Mouse (Mus musculus) ES-CJ7 (cell line): Measurements from ENCODE around the gene Tspan4.

ENCODE experiments used
- DNase-seq: peaks from one replicate; pipeline ENCODE4 v3.0.0; 2011; ENCODE audit warnings: low read depth, low spot score

The Tspan4 gene

GRCm38 (mm10) chr7:141476981-141477370, 1.9 kb downstream of the Tspan4 start:
- no peak for DNase-seq

GRCm38 (mm10) chr7:141477578-141478269, 2.7 kb downstream of the Tspan4 start:
- DNase-seq = no peak

- no peak for DNase-seq
Measured at GRCm38 (mm10) chr7:141478270-141478748, 3.3 kb downstream of the Tspan4 start.

- DNase-seq = peak; percentile 82
Measured at GRCm38 (mm10) chr7:141480842-141481497, 5.9 kb downstream of the Tspan4 start.

- DNase-seq = peak; percentile 59
Measured at GRCm38 (mm10) chr7:141481498-141482401, 6.7 kb downstream of the Tspan4 start.

- DNase-seq = no peak
Measured at GRCm38 (mm10) chr7:141482531-141483024, 7.5 kb downstream of the Tspan4 start.

- DNase-seq = no peak
Measured at GRCm38 (mm10) chr7:141483114-141483653, 8.1 kb downstream of the Tspan4 start.

GRCm38 (mm10) chr7:141484186-141485120, 9.4 kb downstream of the Tspan4 start:
- DNase-seq = no peak

GRCm38 (mm10) chr7:141485186-141485585, 10.1 kb downstream of the Tspan4 start:
- DNase-seq = no peak

GRCm38 (mm10) chr7:141485606-141486005, 10.6 kb downstream of the Tspan4 start:
- no peak for DNase-seq

GRCm38 (mm10) chr7:141486239-141486638, 11.2 kb downstream of the Tspan4 start:
- DNase-seq = no peak

- DNase-seq = no peak
Measured at GRCm38 (mm10) chr7:141487141-141487540, 12.1 kb downstream of the Tspan4 start.

GRCm38 (mm10) chr7:141491151-141491550, 16.1 kb downstream of the Tspan4 start:
- peak; percentile 48 for DNase-seq

- DNase-seq = no peak
Measured at GRCm38 (mm10) chr7:141492738-141493137, 17.7 kb downstream of the Tspan4 start.

- DNase-seq = no peak
Measured at GRCm38 (mm10) chr7:141493729-141494128, 18.7 kb downstream of the Tspan4 start.

- no peak for DNase-seq
Measured at GRCm38 (mm10) chr7:141495379-141495778, 20.3 kb downstream of the Tspan4 start.

- no peak for DNase-seq
Measured at GRCm38 (mm10) chr7:141495940-141496339, 20.9 kb downstream of the Tspan4 start.

- DNase-seq = no peak
Measured at GRCm38 (mm10) chr7:141497600-141497999, 22.6 kb downstream of the Tspan4 start.

GRCm38 (mm10) chr7:141501820-141502555, 26.9 kb downstream of the Tspan4 start:
- DNase-seq = no peak

GRCm38 (mm10) chr7:141502556-141502905, 27.5 kb downstream of the Tspan4 start:
- no peak for DNase-seq
